Comparison of ENCODE assay signal across 8 mouse cellular contexts in genomic region chr6:34478677-34479360, GRCm38 (mm10). TPM values are rescaled to one million over a fixed set of nuclear protein-coding genes. Genes with fewer than 3 reads are reported as not detected.
DNase-seq lines count a peak whose midpoint lies in the region; ATAC-seq and TF ChIP-seq lines count a peak whose summit lies in the region.

No protein-coding gene starts in this region.

- 24% methylated on average over 6 of the region's 6 CpGs for WGBS in hindbrain, embryonic 11.5 days
- WGBS in lung, embryonic 14.5 days = 40% methylated on average over 6 of the region's 6 CpGs

- H3K4me3 ChIP-seq in hindbrain, embryonic 11.5 days (ENCODE audit: low read depth, low read length) = no peak overlapping the region
- H3K4me3 ChIP-seq in lung, embryonic 14.5 days (ENCODE audit: low read depth, low read length) = peak overlapping the region; percentile 0; the same call in 1 of the 2 replicates

- peaks cover 3% of the 10 kb centered on the region for H3K4me1 ChIP-seq in hindbrain, embryonic 11.5 days (replicated peaks; ENCODE audit: control insufficient read depth, insufficient read depth, low read length)
- peaks cover 34% of the 10 kb centered on the region; the same call in 1 of the 2 replicates for H3K4me1 ChIP-seq in lung, embryonic 14.5 days (ENCODE audit: insufficient read depth)

- H3K27me3 ChIP-seq in hindbrain, embryonic 11.5 days (ENCODE audit: control insufficient read depth, insufficient read depth, low read length) = no peaks in the 10 kb centered on the region
- no peaks in the 10 kb centered on the region for H3K27me3 ChIP-seq in lung, embryonic 14.5 days (ENCODE audit: insufficient read depth, low read length)

- TF ChIP-seq CTCF in lung, embryonic 14.5 days (IDR thresholded peaks at IDR 0.05; ENCODE audit: low read depth) = no peak

- 0 out of 2 replicates have a peak overlapping the region, but pooled peaks have one; percentile 21 for H3K4me2 ChIP-seq in hindbrain, embryonic 11.5 days (replicated peaks; ENCODE audit: low read depth, low read length)
- peak overlapping the region; percentile 75 for H3K4me2 ChIP-seq in lung, embryonic 14.5 days

- H3K27ac ChIP-seq in hindbrain, embryonic 11.5 days (ENCODE audit: low read depth, low read length) = no peak overlapping the region
- no peak overlapping the region for H3K27ac ChIP-seq in lung, embryonic 14.5 days (ENCODE audit: low read depth)

- no peaks in the 10 kb centered on the region for H3K9me3 ChIP-seq in hindbrain, embryonic 11.5 days (ENCODE audit: control insufficient read depth, low read length)
- no peaks in the 10 kb centered on the region for H3K9me3 ChIP-seq in lung, embryonic 14.5 days (ENCODE audit: low read depth, low read length)

- peak; percentile 43 to 44 for DNase-seq in right cerebral cortex, adult 2 months (ENCODE audit: low spot score in 2 of 2)
- no peak for DNase-seq in right cerebral cortex, postnatal 25 days
- peak; percentile 35 for DNase-seq in hindbrain, embryonic 11.5 days (ENCODE audit: low spot score)
- no peak for DNase-seq in lung, embryonic 14.5 days
- DNase-seq in T-cell, adult 2 months (ENCODE audit: low spot score) = no peak
- DNase-seq in yolk sac, embryonic 10.5 days (ENCODE audit: low spot score) = no peak
- no peak for DNase-seq in heart, adult 8-10 months (ENCODE audit: low spot score)
- no peak for DNase-seq in right cerebral cortex, postnatal 36 days (ENCODE audit: low spot score in 2 of 2)

- no peak overlapping the region for H3K9ac ChIP-seq in hindbrain, embryonic 11.5 days (ENCODE audit: low read depth, low read length)
- H3K9ac ChIP-seq in lung, embryonic 14.5 days = no peak overlapping the region

- H3K36me3 ChIP-seq in hindbrain, embryonic 11.5 days (ENCODE audit: control insufficient read depth, insufficient read depth, low read length) = no peaks in the 10 kb centered on the region
- no peaks in the 10 kb centered on the region for H3K36me3 ChIP-seq in lung, embryonic 14.5 days (ENCODE audit: insufficient read depth)

- ATAC-seq in hindbrain, embryonic 11.5 days (ENCODE audit: low FRiP score) = no peak
- no peak for ATAC-seq in lung, embryonic 14.5 days (ENCODE audit: insufficient read depth)

RNA-seq across cellular contexts. Expression of gene Bpgm, which starts 2.8 kb away (rescaled TPM):
- 60.6 and 70.0 TPM in 2 replicates for polyA plus RNA-seq in hindbrain, embryonic 11.5 days (2014; fragmentation: Nextera tagmentation; extraction: Ambion mirVana)
- 51.3 and 52.6 TPM in 2 replicates for polyA plus RNA-seq in lung, embryonic 14.5 days (2014; fragmentation: Nextera tagmentation; extraction: Ambion mirVana)
- 10 to 100 TPM; 27.1 to 53.5 (median 32.2) TPM for total RNA-seq in heart, adult 8-10 months (2022)

Comparison
In these comparisons a context has a peak if more than half of its experiments do, and no peak if none do; other contexts are left out.
1. DNase-seq: peak in right cerebral cortex, adult 2 months (2 of 2) and hindbrain, embryonic 11.5 days (single experiment); none in right cerebral cortex, postnatal 25 days (single experiment), lung, embryonic 14.5 days (single experiment), T-cell, adult 2 months (single experiment), yolk sac, embryonic 10.5 days (single experiment), heart, adult 8-10 months (single experiment) and right cerebral cortex, postnatal 36 days (0 of 2).